Mouse (Mus musculus) kidney, adult 2 months (tissue): Measurements from ENCODE around the gene Naglu.

Source experiments
- CTCF ChIP-seq: fragments of 200-500 bp; conservative IDR thresholded peaks from 2 replicates; pipeline ENCODE4 v1.5.1; 2011; ENCODE audit warnings: low read depth, mild to moderate bottlenecking, control low read depth, low read length, moderate library complexity, mixed read lengths; ENCODE audit not compliant: insufficient read depth, insufficient read length
- POLR2A ChIP-seq: fragments of 200-500 bp; IDR thresholded peaks from one replicate; pipeline ENCODE4 v1.6.1; 2011; ENCODE audit warnings: low read depth, low read length, control low read depth

- TF ChIP-seq POLR2A (no peak), CTCF (no peak)
Observed at GRCm38 (mm10) chr11:101056885-101057284, 12.9 kb upstream of the Naglu start.
